Mouse (Mus musculus) adrenal gland, postnatal 25 days (tissue): ENCODE data around the gene Olfr1145. TPM values are rescaled to one million over a fixed set of nuclear protein-coding genes. Genes with fewer than 3 reads are reported as not detected.

Experiments
- DNase-seq: peaks from one replicate; pipeline ENCODE4 v3.0.0; 2021; ENCODE audit warnings: mixed read lengths
- long read RNA-seq: library from polyadenylated mRNA; stranded (forward); transcript quantifications from one replicate; pipeline ENCODE4 v2.0.0, GENCODE M21; 2021
- total RNA-seq: library from RNA; stranded (reverse); gene quantifications from 2 replicates; pipeline ENCODE4 v1.2.3, GENCODE M21; 2021

Olfr1145 gene
- not detected in 2 replicates for total RNA-seq
- long read RNA-seq, result 0 reads

DNA sequence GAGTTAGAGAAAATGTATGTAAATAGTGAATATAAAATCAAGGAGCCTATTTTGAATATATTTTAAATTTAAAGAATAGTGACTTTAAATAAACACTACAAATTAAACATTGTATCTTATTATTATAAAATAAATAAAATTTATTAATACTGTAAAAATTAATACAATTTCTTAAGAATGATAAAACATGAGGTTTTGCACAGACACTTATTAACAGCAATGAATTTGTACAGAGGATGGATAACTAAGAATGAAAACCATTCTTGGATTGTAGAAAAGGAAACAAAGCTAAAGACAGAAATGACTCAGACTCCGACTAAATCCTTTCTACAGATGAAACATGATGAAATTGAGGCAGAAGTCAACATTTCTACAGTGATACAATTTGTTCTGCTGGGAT is at the start of gene Olfr1145:
Gene Olfr1145 (plus strand): TSS at position 301 of the 400 bp plus-strand sequence.
- DNase-seq, result no peak

DNA sequence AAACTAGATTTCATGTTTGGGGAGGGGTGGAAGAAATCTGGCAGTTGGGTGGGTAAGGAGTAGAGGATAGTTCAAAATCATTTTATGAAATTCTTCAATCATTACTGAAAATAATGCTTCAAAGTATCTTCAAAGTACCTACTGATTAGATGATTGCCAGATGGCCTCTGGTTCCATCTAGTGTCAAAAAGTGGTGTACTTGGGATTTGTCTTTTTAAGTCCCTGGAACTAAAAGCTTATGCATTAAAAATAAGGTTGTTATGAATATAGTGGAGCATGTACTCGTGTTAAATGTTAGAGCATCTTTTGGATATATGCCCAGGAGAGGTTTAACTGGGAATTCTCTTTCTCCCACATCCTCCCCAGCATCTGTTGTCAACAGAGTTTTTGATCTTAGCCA is 33.5 kb upstream of the Olfr1145 start:
- no peak for DNase-seq

DNA sequence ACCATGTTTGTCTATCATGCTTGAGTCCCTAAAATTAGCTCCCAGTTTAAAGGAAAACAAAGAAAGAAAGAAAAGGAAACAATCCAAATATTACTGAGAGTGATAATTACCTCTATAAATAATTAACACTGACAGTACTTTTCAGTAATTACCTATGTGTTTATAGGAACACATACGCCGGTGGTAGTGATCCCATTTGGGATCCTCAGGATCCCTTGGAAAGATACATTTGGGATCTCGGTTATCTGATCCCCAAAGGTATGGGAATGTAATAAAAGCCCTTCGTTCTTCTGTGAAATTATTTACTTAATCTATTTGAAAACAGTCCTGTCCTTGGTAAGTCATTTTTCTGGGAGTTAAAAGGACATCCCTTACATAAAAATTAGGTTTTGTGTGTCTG is 30.4 kb upstream of the Olfr1145 start, which contains the start of gene Olfr152:
Gene Olfr152 (plus strand): TSS at position 301 of the 400 bp plus-strand sequence.
- DNase-seq, result no peak

- no peak for DNase-seq
These were observed 9.3 kb upstream of the Olfr1145 start, which contains the start of gene Olfr1143 for GRCm38 (mm10) chr2:87800292-87800691. Gene Olfr1143, plus strand, starts transcription at chr2:87800592.

- no peak for DNase-seq
These were observed 20.6 kb downstream of the Olfr1145 start, which contains the start of gene Olfr1148 for GRCm38 (mm10) chr2:87830233-87830632. Gene Olfr1148, plus strand, starts transcription at chr2:87830533.

GRCm38 (mm10) chr2:87843693-87844092 is 34.1 kb downstream of the Olfr1145 start, which contains the start of gene Olfr1150-ps1:
Gene Olfr1150-ps1, plus strand, starts transcription at chr2:87843993.
- no peak for DNase-seq

DNA sequence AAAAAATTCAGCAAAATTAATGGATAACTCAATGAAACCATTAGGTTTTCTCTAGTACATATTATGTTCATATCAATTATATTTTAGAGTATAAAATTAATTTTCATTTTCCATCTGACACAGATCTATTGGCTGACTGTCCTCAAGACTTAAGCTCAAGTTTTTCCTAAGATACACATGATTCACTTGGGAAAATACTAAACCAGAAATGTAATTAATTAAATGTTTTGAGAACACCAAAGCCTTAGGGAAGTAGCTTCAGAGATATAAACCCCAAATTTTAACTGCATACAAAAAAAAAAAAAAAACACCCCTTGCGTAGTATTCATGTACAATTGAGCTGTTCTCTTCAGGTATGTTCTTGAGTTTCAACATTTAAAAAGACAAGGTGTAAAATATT is 45.9 kb downstream of the Olfr1145 start, which contains the start of gene Olfr1151:
Gene Olfr1151 (plus strand): TSS at position 301 of the 400 bp plus-strand sequence.
- DNase-seq, result no peak

Other genes starting within 250 kb of the Olfr1145 start
- not detected in 2 replicates for gene Olfr1129, start 235.9 kb upstream of the Olfr1145 start, total RNA-seq
- gene Olfr1130, start 203.6 kb upstream of the Olfr1145 start, total RNA-seq, result not detected in 2 replicates
- gene Olfr1131, start 182.7 kb upstream of the Olfr1145 start, total RNA-seq, result not detected in 2 replicates
- not detected in 2 replicates for gene Olfr1132, start 172.3 kb upstream of the Olfr1145 start, total RNA-seq
- gene Olfr1133, start 162.4 kb upstream of the Olfr1145 start, total RNA-seq, result not detected in 2 replicates
- not detected in 2 replicates for gene Olfr1134, start 151.4 kb upstream of the Olfr1145 start, total RNA-seq
- gene Olfr1135, start 136.2 kb upstream of the Olfr1145 start, total RNA-seq, result not detected in 2 replicates
- not detected in 2 replicates for gene Olfr1136, start 115.9 kb upstream of the Olfr1145 start, total RNA-seq
- not detected in 2 replicates for gene Olfr1137, start 96.6 kb upstream of the Olfr1145 start, total RNA-seq
- gene Olfr1138, start 69.8 kb upstream of the Olfr1145 start, total RNA-seq, result not detected in 2 replicates
- not detected in 2 replicates for gene Olfr1140, start 66.1 kb upstream of the Olfr1145 start, total RNA-seq
- not detected in 2 replicates for gene Olfr1141, start 55.8 kb upstream of the Olfr1145 start, total RNA-seq
- gene Olfr152, start 30.3 kb upstream of the Olfr1145 start, total RNA-seq, result not detected in 2 replicates
- gene Olfr1143, start 9.2 kb upstream of the Olfr1145 start, total RNA-seq, result not detected in 2 replicates
- not detected in 2 replicates for gene Olfr1148, start 20.7 kb downstream of the Olfr1145 start, total RNA-seq
- not detected in 2 replicates for gene Olfr1150-ps1, start 34.2 kb downstream of the Olfr1145 start, total RNA-seq
- gene Olfr1151, start 46.0 kb downstream of the Olfr1145 start, total RNA-seq, result not detected in 2 replicates
- not detected in 2 replicates for gene Olfr1152, start 56.7 kb downstream of the Olfr1145 start, total RNA-seq
- gene Olfr1153, start 85.1 kb downstream of the Olfr1145 start, total RNA-seq, result not detected in 2 replicates
- not detected in 2 replicates for gene Olfr1154, start 95.3 kb downstream of the Olfr1145 start, total RNA-seq
- gene Olfr1155, start 135.3 kb downstream of the Olfr1145 start, total RNA-seq, result not detected in 2 replicates
- not detected in 2 replicates for gene Olfr1156, start 143.3 kb downstream of the Olfr1145 start, total RNA-seq
- not detected in 2 replicates for gene Olfr1157, start 158.5 kb downstream of the Olfr1145 start, total RNA-seq
- not detected in 2 replicates for gene Olfr74, start 164.8 kb downstream of the Olfr1145 start, total RNA-seq
- not detected in 2 replicates for gene Olfr1158, start 180.3 kb downstream of the Olfr1145 start, total RNA-seq
- not detected in 2 replicates for gene Olfr1160, start 198.4 kb downstream of the Olfr1145 start, total RNA-seq
- not detected in 2 replicates for gene Olfr1161, start 213.0 kb downstream of the Olfr1145 start, total RNA-seq
- gene Olfr73, start 227.9 kb downstream of the Olfr1145 start, total RNA-seq, result not detected in 2 replicates
- gene Olfr1162, start 241.3 kb downstream of the Olfr1145 start, total RNA-seq, result not detected in 2 replicates